Mouse (Mus musculus): ENCODE results near the gene Mlip. TPM values are rescaled to one million over a fixed set of nuclear protein-coding genes. Genes with fewer than 3 reads are reported as not detected.

The Mlip gene
- polyA plus RNA-seq, 1 experiment from 2014 or later: 0.32 TPM

DNA sequence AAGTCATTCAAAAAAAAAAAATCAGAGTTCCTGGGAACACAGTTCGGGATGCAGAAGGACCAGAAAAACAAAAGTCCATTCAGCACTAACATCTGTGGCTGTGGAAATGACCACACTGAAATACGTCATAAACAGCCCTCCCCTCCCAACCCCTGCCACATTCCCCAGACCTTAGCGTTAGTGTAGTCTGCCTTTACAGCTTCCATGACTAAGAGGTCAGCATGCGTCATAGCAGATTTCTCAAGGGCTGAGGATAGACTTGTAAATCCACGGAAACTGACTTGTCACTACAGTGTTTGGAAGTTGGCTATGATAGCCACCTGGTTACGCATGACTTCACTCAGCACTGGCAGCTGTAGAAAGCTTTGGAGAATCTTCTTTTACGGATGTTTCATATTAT is 8.5 kb downstream of the Mlip start:
- H3K27me3 ChIP-seq: no peaks in the 10 kb centered on the region
- no peak overlapping the region for H3K27ac ChIP-seq
- no peak overlapping the region for H3K9ac ChIP-seq (replicated peaks)
- ATAC-seq: no peak
- no peaks in the 10 kb centered on the region for H3K9me3 ChIP-seq
- no peaks in the 10 kb centered on the region for H3K36me3 ChIP-seq
- H3K4me1 ChIP-seq (replicated peaks): peaks cover 12% of the 10 kb centered on the region
- no peak overlapping the region for H3K4me3 ChIP-seq (replicated peaks)
- WGBS: 82% methylated on average over 7 of the region's 7 CpGs
- no peak overlapping the region for H3K4me2 ChIP-seq (replicated peaks)

DNA sequence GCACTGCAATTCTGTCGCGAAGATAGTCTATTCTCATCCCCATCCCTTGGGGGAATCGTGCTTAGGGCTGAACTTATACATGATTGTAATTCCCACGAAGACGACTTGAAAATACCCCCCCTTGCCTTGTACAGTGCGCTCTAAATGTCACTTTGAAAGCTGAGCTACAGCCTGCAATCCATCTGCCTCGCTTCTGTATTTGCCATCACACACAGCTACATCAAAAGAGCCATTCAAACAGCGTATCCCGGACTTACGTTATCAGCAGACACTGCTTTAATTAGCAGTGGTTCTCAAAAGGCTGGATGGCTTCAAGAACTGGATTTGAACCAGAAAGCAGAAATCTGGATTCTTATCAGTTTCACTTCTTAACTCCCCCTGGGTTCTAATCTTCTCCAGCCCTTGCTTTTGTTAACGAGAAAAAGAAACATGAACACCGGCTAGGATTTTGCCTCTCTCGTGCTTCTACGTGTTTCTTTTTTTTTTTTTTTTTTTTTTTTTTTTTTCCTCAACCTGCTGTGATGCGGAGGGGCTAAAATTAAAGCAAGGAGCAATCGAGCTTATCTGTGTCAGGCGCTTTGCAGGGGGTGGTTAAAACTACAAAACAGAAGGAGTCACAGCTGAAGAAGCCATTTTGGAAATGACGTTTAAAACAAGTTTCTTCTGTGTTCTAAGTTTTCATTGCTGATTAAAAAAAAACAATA is 12.5 kb downstream of the Mlip start:
- Histone ChIP-seq H3K9me3 (no peaks in the 10 kb centered on the region), H3K27ac (peak overlapping the region; percentile 63), H3K4me3 (replicated peaks) (peak overlapping the region; percentile 24), H3K36me3 (no peaks in the 10 kb centered on the region), H3K4me2 (replicated peaks) (peak overlapping the region; percentile 48), H3K4me1 (replicated peaks) (peaks cover 15% of the 10 kb centered on the region), H3K9ac (replicated peaks) (no peak overlapping the region; the same call in 1 of the 2 replicates), H3K27me3 (no peaks in the 10 kb centered on the region)
- 17% methylated on average over 18 of the region's 18 CpGs for WGBS
- peak; percentile 90 for ATAC-seq

DNA sequence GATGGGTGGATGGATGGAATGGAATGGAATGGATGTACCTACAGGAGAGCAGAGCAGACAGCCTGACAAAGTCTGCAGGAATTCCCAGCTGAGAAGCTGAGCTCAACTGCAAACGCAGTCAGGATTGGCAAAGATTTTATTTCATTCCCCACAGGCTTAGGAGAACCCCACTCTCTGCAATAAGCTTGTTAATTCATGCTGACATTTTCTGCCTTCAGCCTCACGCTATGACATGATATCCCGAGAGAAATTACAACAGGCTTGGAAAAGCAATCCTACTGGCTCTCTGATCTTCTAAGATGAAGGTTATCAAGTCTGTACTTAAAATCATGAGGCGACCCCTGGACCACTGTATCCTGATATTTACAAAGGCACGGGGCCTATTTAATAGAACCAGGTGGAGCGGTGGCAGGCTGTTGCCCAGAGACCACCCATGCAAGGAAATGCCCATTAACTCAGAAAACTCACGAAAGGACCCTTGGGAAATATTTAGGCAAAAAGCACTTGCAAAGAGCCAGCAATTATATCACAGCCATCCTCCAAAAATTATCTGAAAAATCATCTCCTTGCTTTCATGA is 13.1 kb downstream of the Mlip start:
- no peaks in the 10 kb centered on the region for H3K36me3 ChIP-seq
- H3K27ac ChIP-seq: peak overlapping the region; percentile 63
- 50% methylated on average over 7 of the region's 7 CpGs for WGBS
- peaks cover 15% of the 10 kb centered on the region for H3K4me1 ChIP-seq (replicated peaks)
- H3K9ac ChIP-seq (replicated peaks): peak overlapping the region; percentile 32; the same call in 1 of the 2 replicates
- ATAC-seq: peak; percentile 80
- no peaks in the 10 kb centered on the region for H3K9me3 ChIP-seq
- H3K4me3 ChIP-seq (replicated peaks): peak overlapping the region; percentile 24
- peak overlapping the region; percentile 48 for H3K4me2 ChIP-seq (replicated peaks)
- H3K27me3 ChIP-seq: no peaks in the 10 kb centered on the region

DNA sequence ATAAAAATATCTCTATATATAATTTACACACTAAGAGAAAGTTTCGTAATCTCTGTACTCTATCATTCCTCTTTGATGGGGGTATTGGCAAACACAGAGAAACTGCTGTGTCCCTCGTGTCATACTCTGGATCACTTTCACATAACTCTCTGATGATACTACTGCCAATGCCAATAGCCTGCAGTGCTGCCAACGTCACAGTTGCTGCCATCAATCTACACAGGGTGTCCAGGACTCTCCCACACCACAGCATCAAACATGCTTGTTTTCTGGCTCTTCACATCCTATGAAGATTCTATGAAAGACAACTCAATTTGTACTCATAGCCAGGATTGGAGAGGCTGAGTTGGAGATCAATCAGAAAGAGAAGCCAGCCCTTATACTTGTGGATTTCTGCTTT is 17.4 kb downstream of the Mlip start:
- peaks cover 12% of the 10 kb centered on the region for H3K4me1 ChIP-seq (replicated peaks)
- no peaks in the 10 kb centered on the region for H3K9me3 ChIP-seq
- no peak overlapping the region for H3K4me3 ChIP-seq (replicated peaks)
- H3K36me3 ChIP-seq: no peaks in the 10 kb centered on the region
- WGBS: 89% methylated on average over 3 of the region's 3 CpGs
- no peaks in the 10 kb centered on the region for H3K27me3 ChIP-seq
- H3K27ac ChIP-seq: no peak overlapping the region
- ATAC-seq: no peak
- no peak overlapping the region for H3K9ac ChIP-seq (replicated peaks)
- H3K4me2 ChIP-seq (replicated peaks): no peak overlapping the region

DNA sequence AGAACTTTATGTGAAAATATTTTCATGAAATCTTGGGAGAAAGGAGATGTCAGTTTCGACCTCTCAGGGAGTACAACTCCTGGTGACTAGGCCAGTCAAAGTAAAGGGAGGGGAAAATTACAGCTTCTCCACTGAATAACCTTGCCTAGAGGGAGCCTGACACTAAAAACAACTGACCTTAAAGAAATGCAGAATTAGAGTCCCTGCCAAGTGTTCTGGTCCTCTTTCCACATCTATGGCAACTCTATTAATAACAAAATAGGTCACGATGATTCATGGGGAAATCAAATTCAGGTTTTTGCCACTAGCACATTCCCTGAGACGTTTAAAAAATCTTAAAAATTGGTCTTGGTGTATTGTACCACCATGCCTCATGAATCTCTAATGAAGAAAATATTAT is 34.4 kb downstream of the Mlip start:
- H3K4me3 ChIP-seq (replicated peaks): no peak overlapping the region
- no peaks in the 10 kb centered on the region for H3K36me3 ChIP-seq
- WGBS: 89% methylated on average over 3 of the region's 3 CpGs
- no peak overlapping the region for H3K27ac ChIP-seq
- H3K27me3 ChIP-seq: no peaks in the 10 kb centered on the region
- H3K9me3 ChIP-seq: peaks cover 5% of the 10 kb centered on the region; the same call in 1 of the 2 replicates
- H3K9ac ChIP-seq (replicated peaks): no peak overlapping the region
- ATAC-seq: no peak
- no peaks in the 10 kb centered on the region for H3K4me1 ChIP-seq (replicated peaks)
- H3K4me2 ChIP-seq (replicated peaks): no peak overlapping the region

DNA sequence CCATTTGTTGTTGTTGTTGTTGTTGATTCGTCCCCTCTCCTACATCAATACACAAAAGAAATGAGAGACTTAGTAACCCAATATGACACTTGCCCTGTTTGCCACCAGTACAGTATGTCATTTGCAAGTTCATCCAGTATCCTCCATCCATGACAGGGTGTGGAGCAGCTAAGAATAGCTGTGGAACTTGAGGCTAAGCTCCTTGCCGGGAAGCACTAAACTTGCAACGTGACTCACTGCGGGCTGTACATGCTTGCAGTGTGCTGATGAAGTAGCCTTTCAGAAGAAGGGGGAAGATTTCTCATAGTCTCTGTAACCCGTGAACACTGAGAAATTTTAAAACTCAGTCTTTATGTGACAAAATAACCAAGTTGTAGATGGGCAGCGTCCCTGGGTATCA is 42.2 kb downstream of the Mlip start:
- Histone ChIP-seq H3K4me1 (replicated peaks) (no peaks in the 10 kb centered on the region), H3K4me3 (replicated peaks) (no peak overlapping the region), H3K9me3 (no peaks in the 10 kb centered on the region), H3K36me3 (no peaks in the 10 kb centered on the region), H3K27me3 (no peaks in the 10 kb centered on the region), H3K27ac (no peak overlapping the region), H3K4me2 (replicated peaks) (no peak overlapping the region), H3K9ac (replicated peaks) (no peak overlapping the region)
- no peak for ATAC-seq
- 84% methylated on average over 6 of the region's 6 CpGs for whole genome bisulfite sequencing

DNA sequence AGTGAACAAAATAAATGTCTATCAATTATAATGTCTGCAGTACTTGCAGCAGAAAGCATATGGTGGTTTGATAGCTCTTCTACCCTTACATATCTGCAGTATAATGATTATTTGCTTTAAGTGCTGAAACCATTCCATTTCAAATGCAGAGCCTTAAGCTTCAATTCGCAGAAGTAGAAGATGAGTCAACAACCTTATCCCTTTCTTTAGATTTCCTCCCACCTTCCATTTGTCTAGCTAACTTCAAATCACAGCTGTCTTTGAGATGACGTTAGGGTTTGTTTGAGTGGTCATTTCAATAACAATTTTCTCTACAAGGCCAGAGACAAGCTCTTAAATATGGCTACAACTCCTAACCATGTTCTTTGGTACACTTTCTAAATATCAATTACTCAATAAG is 47.4 kb downstream of the Mlip start:
- no peaks in the 10 kb centered on the region for H3K9me3 ChIP-seq
- WGBS: 86% methylated on average over 2 of the region's 2 CpGs

DNA sequence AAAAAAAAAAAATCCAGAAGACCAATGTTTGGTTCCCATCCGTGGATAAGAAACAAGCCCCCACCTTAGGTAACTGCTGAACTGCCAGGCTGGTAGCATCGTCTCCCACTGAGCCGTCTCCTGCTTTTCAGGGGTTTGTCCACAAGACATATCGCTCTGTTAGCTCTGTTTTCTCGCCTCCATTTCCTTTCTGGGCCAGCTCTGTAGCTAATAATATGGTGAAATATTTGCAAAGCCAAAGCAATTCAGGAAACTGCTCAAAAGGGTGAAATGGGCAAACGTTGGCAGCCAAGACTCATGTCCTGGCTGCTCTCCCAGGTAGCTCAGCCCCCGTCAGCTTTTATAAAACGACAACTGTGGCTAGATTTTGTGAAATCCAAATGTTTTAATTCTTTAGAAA is 50.4 kb downstream of the Mlip start:
- Histone ChIP-seq H3K36me3 (no peaks in the 10 kb centered on the region), H3K9ac (replicated peaks) (no peak overlapping the region), H3K27me3 (no peaks in the 10 kb centered on the region), H3K27ac (no peak overlapping the region), H3K4me1 (replicated peaks) (no peaks in the 10 kb centered on the region), H3K4me2 (replicated peaks) (no peak overlapping the region), H3K4me3 (replicated peaks) (no peak overlapping the region), H3K9me3 (no peaks in the 10 kb centered on the region)
- ATAC-seq: no peak
- 86% methylated on average over 8 of the region's 8 CpGs for WGBS

More for the DNA sequence above, 47.4 kb downstream of the Mlip start:
- Histone ChIP-seq H3K4me2 (replicated peaks) (no peak overlapping the region), H3K9ac (replicated peaks) (no peak overlapping the region), H3K36me3 (no peaks in the 10 kb centered on the region), H3K27ac (no peak overlapping the region), H3K4me3 (replicated peaks) (no peak overlapping the region), H3K4me1 (replicated peaks) (no peaks in the 10 kb centered on the region), H3K27me3 (no peaks in the 10 kb centered on the region)
- no peak for ATAC-seq

DNA sequence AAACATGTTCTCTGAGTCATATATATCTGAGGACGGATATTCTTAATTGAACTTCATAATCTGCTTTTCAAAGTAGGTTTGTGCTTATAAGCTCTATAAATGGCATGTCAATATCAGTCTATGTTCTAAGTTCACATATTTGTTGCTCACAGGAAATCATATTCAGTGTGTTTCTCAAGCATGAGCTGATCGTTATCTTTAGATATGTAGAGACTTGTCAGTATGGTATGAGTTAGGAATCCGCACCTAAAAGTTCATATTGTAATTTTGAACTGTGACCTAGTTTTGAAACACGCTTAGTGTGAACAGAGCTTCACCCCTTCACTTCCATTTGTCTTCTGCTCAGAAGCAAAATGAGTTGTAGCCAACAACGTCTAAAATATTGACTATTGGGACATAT is 64.8 kb downstream of the Mlip start:
- WGBS: 94% methylated on average over 5 of the region's 5 CpGs
- H3K9me3 ChIP-seq: no peaks in the 10 kb centered on the region
- no peaks in the 10 kb centered on the region for H3K36me3 ChIP-seq
- H3K27me3 ChIP-seq: no peaks in the 10 kb centered on the region
- H3K4me2 ChIP-seq (replicated peaks): no peak overlapping the region
- no peak overlapping the region for H3K9ac ChIP-seq (replicated peaks)
- H3K4me3 ChIP-seq (replicated peaks): no peak overlapping the region
- H3K27ac ChIP-seq: no peak overlapping the region
- no peak for ATAC-seq
- no peaks in the 10 kb centered on the region for H3K4me1 ChIP-seq (replicated peaks)

DNA sequence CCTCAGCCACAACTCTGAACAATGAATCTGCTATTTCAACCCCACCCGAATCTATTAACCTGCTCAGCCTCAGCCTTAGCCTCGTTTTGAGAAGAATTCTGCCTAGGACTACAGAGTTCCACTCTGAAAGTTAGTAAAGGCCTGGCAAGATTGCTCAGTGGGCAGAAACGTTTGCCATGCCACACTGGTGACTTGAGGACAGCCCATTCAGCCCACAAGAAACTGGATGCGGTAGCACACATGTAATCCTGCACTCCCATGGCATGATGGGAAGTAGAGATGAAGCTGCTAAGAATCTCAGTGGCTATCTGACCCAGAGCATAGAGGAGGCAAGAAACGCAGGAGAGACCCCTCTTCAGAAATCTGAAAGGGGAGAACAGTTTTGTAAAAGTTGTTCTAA is 73.4 kb downstream of the Mlip start:
- H3K4me1 ChIP-seq (replicated peaks): peaks cover 14% of the 10 kb centered on the region
- WGBS: 65% methylated on average over 5 of the region's 5 CpGs
- H3K36me3 ChIP-seq: no peaks in the 10 kb centered on the region
- no peak overlapping the region for H3K9ac ChIP-seq (replicated peaks)
- ATAC-seq: no peak
- no peaks in the 10 kb centered on the region for H3K9me3 ChIP-seq
- H3K4me3 ChIP-seq (replicated peaks): no peak overlapping the region
- no peak overlapping the region for H3K27ac ChIP-seq
- no peaks in the 10 kb centered on the region for H3K27me3 ChIP-seq
- H3K4me2 ChIP-seq (replicated peaks): no peak overlapping the region

DNA sequence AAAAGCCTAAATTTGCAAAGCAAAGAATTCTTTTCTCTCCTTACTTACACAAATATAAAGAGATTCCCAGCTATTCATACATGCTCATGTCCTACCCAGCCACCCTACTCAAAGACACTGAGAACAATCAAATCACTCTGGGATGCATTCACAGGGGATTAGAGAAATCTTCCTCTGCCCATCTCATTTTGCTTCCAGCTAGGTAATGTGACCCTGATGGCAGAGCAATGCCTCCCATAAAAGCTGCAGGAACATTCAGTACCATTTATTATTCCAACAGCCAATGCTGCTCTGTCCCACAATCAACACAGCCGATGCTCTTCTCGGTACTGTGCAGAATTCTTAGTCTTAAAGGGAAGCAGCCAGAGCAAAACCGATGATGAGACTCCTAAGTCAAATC is 74.7 kb downstream of the Mlip start:
- no peaks in the 10 kb centered on the region for H3K36me3 ChIP-seq
- H3K27me3 ChIP-seq: no peaks in the 10 kb centered on the region
- H3K4me3 ChIP-seq (replicated peaks): no peak overlapping the region
- no peak overlapping the region for H3K9ac ChIP-seq (replicated peaks)
- no peak for ATAC-seq
- peaks cover 14% of the 10 kb centered on the region for H3K4me1 ChIP-seq (replicated peaks)
- H3K4me2 ChIP-seq (replicated peaks): no peak overlapping the region
- 16% methylated on average over 3 of the region's 3 CpGs for WGBS
- H3K9me3 ChIP-seq: no peaks in the 10 kb centered on the region
- no peak overlapping the region for H3K27ac ChIP-seq

DNA sequence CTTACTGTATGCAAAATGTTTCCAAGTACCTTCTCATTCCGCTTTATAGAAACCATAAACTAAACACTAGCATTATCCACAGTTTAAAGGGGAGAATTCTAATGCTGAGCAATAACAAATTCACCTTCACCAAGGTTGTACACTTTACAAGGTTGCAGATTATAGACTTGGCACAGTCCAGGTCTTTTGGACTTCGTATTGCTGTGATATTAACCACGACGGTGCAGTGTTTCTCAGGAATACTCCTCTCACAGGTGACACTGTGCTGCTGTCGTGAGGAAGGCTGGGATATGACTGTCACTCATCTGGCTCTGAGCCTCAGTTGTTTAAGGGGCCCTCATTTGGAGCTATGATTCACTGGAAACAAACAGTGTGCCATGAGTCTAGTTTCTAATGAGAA is 75.5 kb downstream of the Mlip start:
- peaks cover 14% of the 10 kb centered on the region for H3K4me1 ChIP-seq (replicated peaks)
- no peak overlapping the region for H3K9ac ChIP-seq (replicated peaks)
- H3K27ac ChIP-seq: no peak overlapping the region
- no peak overlapping the region for H3K4me3 ChIP-seq (replicated peaks)
- H3K9me3 ChIP-seq: no peaks in the 10 kb centered on the region
- 0 out of 2 replicates have a peak, but pooled peaks have one; percentile 17 for ATAC-seq
- H3K27me3 ChIP-seq: no peaks in the 10 kb centered on the region
- H3K4me2 ChIP-seq (replicated peaks): no peak overlapping the region
- no peaks in the 10 kb centered on the region for H3K36me3 ChIP-seq
- 59% methylated on average over 5 of the region's 5 CpGs for WGBS
